Mouse (Mus musculus) limb, embryonic 10.5 days (tissue): Measurements from ENCODE around the gene 4930523C07Rik. TPM values are rescaled to one million over a fixed set of nuclear protein-coding genes. Genes with fewer than 3 reads are reported as not detected.

Experiments used
- DNase-seq: peaks from one replicate; pipeline ENCODE4 v3.0.0-alpha.2; 2017; ENCODE audit warnings: low spot score
- H3K27ac ChIP-seq: fragments of 300-500 bp; sonication (generic); 2 replicates; pipeline ENCODE4 v1.5.1; 2016; ENCODE audit warnings: mild to moderate bottlenecking
- H3K27me3 ChIP-seq: fragments of 300-500 bp; sonication (generic); 2 replicates; pipeline ENCODE4 v1.6.1; 2016; ENCODE audit warnings: low read depth, mild to moderate bottlenecking; ENCODE audit not compliant: poor library complexity, severe bottlenecking
- H3K36me3 ChIP-seq: fragments of 300-500 bp; sonication (generic); 2 replicates; pipeline ENCODE4 v1.6.1; 2016; ENCODE audit warnings: mild to moderate bottlenecking, moderate library complexity
- H3K4me1 ChIP-seq: fragments of 300-500 bp; sonication (generic); 2 replicates; pipeline ENCODE4 v1.6.1; 2016
- H3K4me3 ChIP-seq: fragments of 300-500 bp; sonication (generic); 2 replicates; pipeline ENCODE4 v1.5.1; 2016; ENCODE audit warnings: mild to moderate bottlenecking, moderate library complexity
- H3K9me3 ChIP-seq: fragments of 300-500 bp; sonication (generic); replicated peaks from 2 replicates; pipeline ENCODE4 v1.6.1; 2016; ENCODE audit warnings: mild to moderate bottlenecking
- WGBS: fragments of 180-500 bp; shearing (Covaris S2); methylation state at CpG from one replicate; pipeline ENCODE4 v1.1.7; 2016; 5-methylcytosine and 5-hydroxymethylcytosine counted together
- polyA plus RNA-seq: library from polyadenylated mRNA; unstranded; fragments of >200 nt; fragmentation: Nextera tagmentation; extraction: Ambion mirVana; gene quantifications from 2 replicates; pipeline ENCODE4 v1.2.1, GENCODE M21; 2016

The 4930523C07Rik gene
- polyA plus RNA-seq, 1 experiment from 2014 or later: 2.8 TPM

DNA sequence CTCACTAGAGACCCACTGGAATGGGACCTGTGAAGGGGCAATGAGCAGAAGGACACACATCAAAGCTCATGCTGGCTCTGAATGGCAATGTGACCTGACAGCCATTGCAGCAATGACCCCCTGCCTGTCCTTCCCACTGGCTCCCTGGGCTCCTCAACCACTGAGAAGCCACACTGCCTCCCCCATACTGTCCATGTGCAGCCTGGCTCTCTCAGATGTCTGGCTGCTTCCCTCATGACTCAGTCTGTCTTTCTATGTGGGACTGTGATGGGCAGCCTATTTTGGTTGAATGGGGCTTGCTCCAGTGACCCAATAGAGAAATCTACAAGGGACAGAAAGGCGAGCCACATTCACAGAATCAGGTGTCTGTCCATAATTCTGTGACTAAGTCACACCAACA is 38.5 kb downstream of the 4930523C07Rik start:
- Histone ChIP-seq H3K36me3 (no peaks in the 10 kb centered on the region), H3K9me3 (no peaks in the 10 kb centered on the region), H3K27ac (no peak overlapping the region), H3K4me1 (0 out of 2 replicates have a peak, but pooled peaks cover 3% of the 10 kb centered on the region), H3K27me3 (no peaks in the 10 kb centered on the region), H3K4me3 (no peak overlapping the region)
- DNase-seq: no peak
- 93% methylated on average over 1 of the region's 1 CpGs for WGBS

DNA sequence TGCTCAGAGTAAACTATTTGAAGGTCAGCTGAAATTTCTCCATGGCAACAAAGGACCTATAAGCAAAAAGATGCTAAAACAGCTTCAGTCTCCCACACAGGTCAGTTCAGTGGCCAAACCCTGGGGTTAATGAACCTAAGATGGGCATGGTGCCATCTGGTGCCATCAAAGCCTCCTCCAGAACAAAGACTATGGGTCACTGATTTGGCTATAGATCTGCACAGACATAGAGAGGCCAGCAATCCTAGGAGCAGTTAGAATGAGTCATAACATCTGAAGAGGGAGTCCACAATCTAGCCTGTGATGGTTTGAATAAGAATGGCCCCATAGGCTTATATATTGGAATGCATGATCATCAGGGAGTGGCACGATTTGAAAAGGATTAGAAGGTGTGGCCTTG is 40.1 kb downstream of the 4930523C07Rik start:
- Histone ChIP-seq H3K4me3 (no peak overlapping the region), H3K36me3 (no peaks in the 10 kb centered on the region), H3K27ac (no peak overlapping the region), H3K4me1 (0 out of 2 replicates have a peak, but pooled peaks cover 3% of the 10 kb centered on the region), H3K9me3 (no peaks in the 10 kb centered on the region), H3K27me3 (no peaks in the 10 kb centered on the region)
- no peak for DNase-seq
- WGBS: 100% methylated on average over 1 of the region's 1 CpGs

DNA sequence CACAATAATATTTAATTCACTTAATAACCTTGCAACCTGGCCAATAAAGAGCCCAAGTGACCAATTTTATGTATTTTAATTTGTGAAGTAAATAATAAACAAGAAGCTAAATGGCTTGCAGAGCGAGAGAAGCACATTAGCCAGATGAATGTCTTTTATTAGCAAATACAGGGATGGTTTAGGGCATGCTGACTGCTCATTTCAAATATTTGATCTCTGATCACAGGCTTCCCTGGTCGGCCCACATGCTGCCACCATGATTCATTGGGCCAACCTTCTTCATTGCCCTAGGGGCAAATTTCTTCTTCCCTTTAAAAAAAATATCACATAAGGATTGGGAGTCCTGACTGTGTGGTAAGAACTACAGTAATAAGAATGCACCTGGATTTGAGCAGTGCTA is 42.5 kb downstream of the 4930523C07Rik start:
- Histone ChIP-seq H3K27ac (no peak overlapping the region), H3K27me3 (no peaks in the 10 kb centered on the region), H3K4me1 (no peaks in the 10 kb centered on the region), H3K9me3 (no peaks in the 10 kb centered on the region), H3K4me3 (no peak overlapping the region), H3K36me3 (no peaks in the 10 kb centered on the region)
- no peak for DNase-seq
- 68% methylated on average over 2 of the region's 2 CpGs for WGBS

DNA sequence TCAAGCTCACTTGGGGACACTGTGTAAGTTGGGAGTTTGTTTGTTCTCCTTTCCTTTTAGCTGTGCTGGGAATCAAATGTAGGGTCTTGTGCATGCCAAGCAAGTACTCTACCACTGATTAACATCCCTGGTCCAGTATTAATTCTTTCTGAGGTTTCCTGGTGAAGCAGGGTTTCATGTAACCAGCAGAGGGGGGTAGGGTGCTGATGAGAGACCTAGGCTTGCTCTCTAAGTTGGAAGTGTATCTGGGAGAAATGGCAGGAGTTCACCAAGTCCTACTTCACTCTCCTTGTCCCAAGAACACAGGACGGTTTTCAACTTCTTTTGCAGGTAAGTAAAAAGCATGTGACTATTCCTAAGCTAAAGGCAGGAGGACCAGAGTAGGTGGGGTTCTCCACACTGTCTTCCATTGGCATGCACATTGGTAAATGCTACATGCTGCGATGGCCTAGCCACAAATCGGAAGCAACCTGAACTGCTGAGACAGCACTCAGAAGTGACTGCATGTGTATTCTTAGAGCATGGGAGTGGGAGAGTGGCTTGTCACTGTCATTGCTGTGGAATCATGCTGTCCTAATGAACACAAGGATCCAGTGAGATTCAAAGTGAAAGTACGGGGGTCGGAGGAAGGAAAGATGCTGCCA is 55.6 kb downstream of the 4930523C07Rik start:
- Histone ChIP-seq H3K4me1 (no peaks in the 10 kb centered on the region), H3K27me3 (no peaks in the 10 kb centered on the region), H3K4me3 (no peak overlapping the region), H3K9me3 (no peaks in the 10 kb centered on the region), H3K36me3 (no peaks in the 10 kb centered on the region), H3K27ac (no peak overlapping the region)
- WGBS: 86% methylated on average over 5 of the region's 5 CpGs
- no peak for DNase-seq

DNA sequence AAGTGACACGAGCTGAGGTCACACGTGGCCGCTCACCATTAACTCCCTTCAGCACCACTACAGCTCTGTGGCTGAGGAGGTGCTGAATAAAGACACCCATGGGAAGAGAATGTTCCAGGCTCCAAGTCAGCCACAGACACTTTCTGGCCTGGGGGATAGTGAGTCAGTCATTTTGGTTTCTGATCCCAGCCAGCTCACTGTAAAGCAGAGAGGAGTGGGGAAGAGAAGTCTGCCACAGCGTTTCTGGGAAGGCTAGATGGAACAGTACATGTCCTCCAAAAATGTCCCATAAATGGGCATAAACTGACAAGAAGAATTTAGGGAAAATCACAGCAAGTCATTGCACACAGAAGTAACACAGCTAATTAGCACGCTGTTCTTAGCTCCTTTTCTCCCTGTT is 56.8 kb downstream of the 4930523C07Rik start:
- Histone ChIP-seq H3K4me1 (no peaks in the 10 kb centered on the region), H3K9me3 (no peaks in the 10 kb centered on the region), H3K4me3 (no peak overlapping the region), H3K36me3 (no peaks in the 10 kb centered on the region), H3K27ac (no peak overlapping the region), H3K27me3 (no peaks in the 10 kb centered on the region)
- WGBS: 87% methylated on average over 5 of the region's 5 CpGs
- no peak for DNase-seq

DNA sequence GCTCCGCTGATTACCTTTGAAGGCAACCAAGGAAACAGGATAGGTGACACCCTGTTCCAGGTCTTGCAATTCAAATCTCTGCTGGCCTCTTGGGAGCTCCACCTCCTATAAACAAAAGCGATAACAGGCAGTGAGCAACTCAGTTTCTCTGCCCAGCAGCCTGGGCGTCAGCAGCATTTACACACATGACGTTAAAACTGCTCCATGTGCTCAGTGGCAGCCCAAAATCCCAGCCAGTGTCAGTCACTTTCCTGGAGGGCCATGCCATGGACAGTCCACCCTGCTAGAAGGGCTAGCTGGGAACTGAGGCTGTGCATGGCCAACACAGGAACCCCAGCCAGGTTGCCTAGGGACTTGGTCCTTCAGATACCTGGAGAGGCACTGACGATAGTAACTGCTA is 61.2 kb downstream of the 4930523C07Rik start:
- H3K27ac ChIP-seq: no peak overlapping the region
- H3K4me3 ChIP-seq: no peak overlapping the region
- H3K27me3 ChIP-seq: no peaks in the 10 kb centered on the region
- 88% methylated on average over 5 of the region's 5 CpGs for WGBS
- H3K36me3 ChIP-seq: no peaks in the 10 kb centered on the region
- H3K4me1 ChIP-seq: no peaks in the 10 kb centered on the region
- no peaks in the 10 kb centered on the region for H3K9me3 ChIP-seq
- DNase-seq: no peak

DNA sequence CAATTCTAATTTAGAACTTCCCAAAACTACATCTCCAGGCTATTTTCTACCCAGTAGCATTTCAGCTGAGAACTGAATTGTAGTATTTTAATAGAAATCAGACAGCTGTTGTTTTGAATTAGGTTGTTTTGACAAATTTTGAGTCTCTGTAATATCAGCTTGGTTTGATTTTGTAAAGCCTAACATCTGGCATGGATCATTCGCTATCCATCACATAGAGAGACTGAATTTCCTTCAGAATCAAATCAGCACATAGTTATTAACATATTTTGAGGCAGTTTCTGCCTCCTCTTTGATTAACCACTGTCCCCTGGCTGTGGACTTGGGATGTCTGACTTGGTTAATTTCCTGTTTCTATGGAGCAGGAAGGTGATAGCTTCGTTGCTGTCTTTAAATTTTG is 64.4 kb downstream of the 4930523C07Rik start:
- no peak overlapping the region for H3K4me3 ChIP-seq
- H3K36me3 ChIP-seq: no peaks in the 10 kb centered on the region
- H3K27ac ChIP-seq: no peak overlapping the region
- 78% methylated on average over 2 of the region's 2 CpGs for WGBS
- no peak for DNase-seq
- no peaks in the 10 kb centered on the region for H3K9me3 ChIP-seq
- no peaks in the 10 kb centered on the region for H3K27me3 ChIP-seq
- H3K4me1 ChIP-seq: no peaks in the 10 kb centered on the region

DNA sequence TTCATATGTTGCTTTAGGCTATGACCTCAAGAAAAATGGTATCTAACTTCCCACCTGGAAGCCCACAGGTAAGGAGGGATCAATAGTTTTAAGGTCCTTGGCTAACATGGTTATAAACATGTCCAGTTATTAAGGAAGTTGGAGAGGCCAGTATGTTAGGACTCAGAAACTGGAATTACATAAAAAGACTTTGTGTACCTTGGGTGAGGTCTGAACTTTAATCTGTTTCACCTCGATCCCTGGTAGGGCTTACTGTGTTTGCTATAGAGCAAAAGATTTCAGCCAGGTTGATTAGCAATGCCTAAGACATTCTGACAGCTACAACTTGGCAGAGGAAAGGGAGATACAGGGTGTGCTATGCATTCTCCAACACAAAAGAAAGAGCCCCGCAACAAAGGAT is 79.8 kb downstream of the 4930523C07Rik start:
- H3K9me3 ChIP-seq: no peaks in the 10 kb centered on the region
- no peaks in the 10 kb centered on the region for H3K36me3 ChIP-seq
- no peak for DNase-seq
- H3K27ac ChIP-seq: no peak overlapping the region
- no peaks in the 10 kb centered on the region for H3K4me1 ChIP-seq
- 95% methylated on average over 2 of the region's 2 CpGs for WGBS
- no peaks in the 10 kb centered on the region for H3K27me3 ChIP-seq
- H3K4me3 ChIP-seq: no peak overlapping the region

Other genes starting within 250 kb of the 4930523C07Rik start
- not detected in 2 replicates for gene Tnn, start 109.2 kb downstream of the 4930523C07Rik start, polyA plus RNA-seq
- gene Mrps14, start 150.8 kb downstream of the 4930523C07Rik start, polyA plus RNA-seq: 223 and 226 TPM in 2 replicates
- gene Cacybp, start 168.5 kb downstream of the 4930523C07Rik start, polyA plus RNA-seq: 312 and 387 TPM in 2 replicates